In the genomic region with DNA sequence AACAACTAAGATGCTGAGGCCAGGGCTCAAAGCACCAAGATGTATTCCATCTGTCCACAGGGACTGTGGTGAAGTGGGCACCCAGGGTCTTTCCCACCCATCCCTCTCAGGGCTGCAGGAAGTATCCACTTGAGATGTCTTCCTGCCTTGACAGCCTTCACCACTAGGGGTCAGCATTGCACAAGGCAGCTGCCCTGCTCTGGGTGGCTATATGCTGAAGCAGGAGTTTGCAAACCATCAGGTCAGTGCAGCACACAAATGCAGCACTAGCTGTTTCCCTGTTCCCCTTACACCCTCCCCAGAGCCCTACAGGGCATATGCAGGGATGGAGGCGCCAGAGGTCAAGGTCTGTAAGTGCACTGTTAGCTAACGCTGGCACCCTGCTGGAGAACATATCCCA, we compare ENCODE assay signal across 8 mouse cellular contexts.
DNase-seq lines count a peak whose midpoint lies in the region; ATAC-seq and TF ChIP-seq lines count a peak whose summit lies in the region.

No protein-coding gene starts in this region.

- H3K9me3 ChIP-seq in E14TG2a.4 (ENCODE audit: low read length) = no peaks in the 10 kb centered on the region
- H3K9me3 ChIP-seq in forebrain, embryonic 12.5 days = no peaks in the 10 kb centered on the region
- H3K9me3 ChIP-seq in heart, postnatal 0 days (replicated peaks; ENCODE audit: control insufficient read depth, low read length) = no peaks in the 10 kb centered on the region
- no peaks in the 10 kb centered on the region for H3K9me3 ChIP-seq in liver, embryonic 14.5 days (ENCODE audit: control insufficient read depth, low read length)
- no peaks in the 10 kb centered on the region for H3K9me3 ChIP-seq in neural tube, embryonic 12.5 days
- H3K9me3 ChIP-seq in stomach, embryonic 16.5 days (replicated peaks; ENCODE audit: control insufficient read depth, low read length) = no peaks in the 10 kb centered on the region

- H3K27ac ChIP-seq in forebrain, embryonic 12.5 days = no peak overlapping the region
- H3K27ac ChIP-seq in heart, postnatal 0 days (ENCODE audit: low read depth) = no peak overlapping the region
- no peak overlapping the region for H3K27ac ChIP-seq in liver, embryonic 14.5 days
- H3K27ac ChIP-seq in neural tube, embryonic 12.5 days = no peak overlapping the region
- H3K27ac ChIP-seq in stomach, embryonic 16.5 days (ENCODE audit: low read length) = no peak overlapping the region

- peaks cover 84% of the 10 kb centered on the region for H3K4me1 ChIP-seq in E14TG2a.4 (replicated peaks; ENCODE audit: low read depth, low read length)
- H3K4me1 ChIP-seq in forebrain, embryonic 12.5 days = peaks cover 8% of the 10 kb centered on the region
- H3K4me1 ChIP-seq in heart, postnatal 0 days (ENCODE audit: control insufficient read depth, insufficient read depth) = no peaks in the 10 kb centered on the region
- no peaks in the 10 kb centered on the region for H3K4me1 ChIP-seq in liver, embryonic 14.5 days (replicated peaks; ENCODE audit: control insufficient read depth in 2 of 2, insufficient read depth in 2 of 2, low read length in 1 of 2)
- H3K4me1 ChIP-seq in neural tube, embryonic 12.5 days = peaks cover 5% of the 10 kb centered on the region; the same call in 1 of the 2 replicates
- no peaks in the 10 kb centered on the region; the same call in 1 of the 2 replicates for H3K4me1 ChIP-seq in stomach, embryonic 16.5 days (ENCODE audit: control insufficient read depth, insufficient read depth, low read length)

- H3K4me2 ChIP-seq in forebrain, embryonic 12.5 days = no peak overlapping the region
- no peak overlapping the region for H3K4me2 ChIP-seq in heart, postnatal 0 days (ENCODE audit: low read depth, low read length)
- no peak overlapping the region for H3K4me2 ChIP-seq in liver, embryonic 14.5 days (ENCODE audit: low read depth)
- H3K4me2 ChIP-seq in neural tube, embryonic 12.5 days (replicated peaks) = no peak overlapping the region
- H3K4me2 ChIP-seq in stomach, embryonic 16.5 days (ENCODE audit: low read depth, low read length) = no peak overlapping the region

- H3K9ac ChIP-seq in forebrain, embryonic 12.5 days = no peak overlapping the region
- H3K9ac ChIP-seq in heart, postnatal 0 days (replicated peaks; ENCODE audit: low read depth, low read length) = no peak overlapping the region
- no peak overlapping the region for H3K9ac ChIP-seq in liver, embryonic 14.5 days (replicated peaks)
- H3K9ac ChIP-seq in neural tube, embryonic 12.5 days = no peak overlapping the region
- no peak overlapping the region for H3K9ac ChIP-seq in stomach, embryonic 16.5 days (ENCODE audit: low read length)

- 7% methylated on average over 2 of the region's 2 CpGs for WGBS in forebrain, embryonic 12.5 days
- 10% methylated on average over 2 of the region's 2 CpGs for WGBS in heart, postnatal 0 days
- WGBS in liver, embryonic 14.5 days (ENCODE audit: insufficient replicate concordance) = 28% methylated on average over 2 of the region's 2 CpGs
- WGBS in neural tube, embryonic 12.5 days = 4% methylated on average over 2 of the region's 2 CpGs
- 4% methylated on average over 2 of the region's 2 CpGs for WGBS in stomach, embryonic 16.5 days

- TF ChIP-seq EP300 in heart, postnatal 0 days (IDR thresholded peaks at IDR 0.05; ENCODE audit: low read depth) = no peak
- TF ChIP-seq EP300 in liver, embryonic 14.5 days (IDR thresholded peaks at IDR 0.05; ENCODE audit: low read depth) = no peak

- peak; percentile 98 for TF ChIP-seq CTCF in E14TG2a.4 (conservative IDR thresholded peaks at IDR 0.05; ENCODE audit: low read length)
- peak; percentile 100 for TF ChIP-seq CTCF in heart, postnatal 0 days (IDR thresholded peaks at IDR 0.05; ENCODE audit: low read depth)
- TF ChIP-seq CTCF in liver, embryonic 14.5 days (IDR thresholded peaks at IDR 0.05; ENCODE audit: low read depth) = peak; percentile 99

- DNase-seq in c-Kit-positive CD71-positive TER-119-positive erythroid progenitor cells, embryonic 14.5 days (ENCODE audit: low spot score) = peak; percentile 56
- peak; percentile 75 for DNase-seq in heart, postnatal 0 days (ENCODE audit: low spot score)
- DNase-seq in kidney, postnatal 36 days = peak; percentile 86 to 93
- DNase-seq in liver, embryonic 14.5 days (ENCODE audit: low read depth in 3 of 3, low spot score in 3 of 3) = peak; percentile 34 to 48 (median 40)

- H3K36me3 ChIP-seq in E14TG2a.4 (ENCODE audit: insufficient read depth, low read length) = peaks cover 90% of the 10 kb centered on the region
- H3K36me3 ChIP-seq in forebrain, embryonic 12.5 days (replicated peaks) = peaks cover 22% of the 10 kb centered on the region
- no peaks in the 10 kb centered on the region for H3K36me3 ChIP-seq in heart, postnatal 0 days (replicated peaks; ENCODE audit: control insufficient read depth, insufficient read depth, low read length)
- H3K36me3 ChIP-seq in liver, embryonic 14.5 days (replicated peaks; ENCODE audit: control insufficient read depth, insufficient read depth, low read depth) = no peaks in the 10 kb centered on the region
- H3K36me3 ChIP-seq in neural tube, embryonic 12.5 days = peaks cover 8% of the 10 kb centered on the region; the same call in 1 of the 2 replicates
- H3K36me3 ChIP-seq in stomach, embryonic 16.5 days (ENCODE audit: control insufficient read depth, insufficient read depth, low read length) = no peaks in the 10 kb centered on the region

- H3K27me3 ChIP-seq in E14TG2a.4 (ENCODE audit: insufficient read depth, low read length) = no peaks in the 10 kb centered on the region
- no peaks in the 10 kb centered on the region for H3K27me3 ChIP-seq in forebrain, embryonic 12.5 days
- H3K27me3 ChIP-seq in heart, postnatal 0 days (ENCODE audit: control insufficient read depth, insufficient read depth, low read length) = no peaks in the 10 kb centered on the region
- no peaks in the 10 kb centered on the region for H3K27me3 ChIP-seq in liver, embryonic 14.5 days (ENCODE audit: control insufficient read depth, insufficient read depth, low read length)
- H3K27me3 ChIP-seq in neural tube, embryonic 12.5 days (replicated peaks) = no peaks in the 10 kb centered on the region
- H3K27me3 ChIP-seq in stomach, embryonic 16.5 days (ENCODE audit: control insufficient read depth, insufficient read depth, low read length) = no peaks in the 10 kb centered on the region

- ATAC-seq in forebrain, embryonic 12.5 days (ENCODE audit: low FRiP score) = peak; percentile 84
- peak; percentile 65 for ATAC-seq in heart, postnatal 0 days (ENCODE audit: insufficient read depth, low read depth)
- ATAC-seq in liver, embryonic 14.5 days (ENCODE audit: insufficient read depth) = peak; percentile 50; the same call in 1 of the 2 replicates
- peak; percentile 70 for ATAC-seq in neural tube, embryonic 12.5 days (ENCODE audit: low FRiP score, low read depth)
- peak; percentile 64; the same call in 1 of the 2 replicates for ATAC-seq in stomach, embryonic 16.5 days (ENCODE audit: insufficient read depth, low FRiP score)

- peak overlapping the region; percentile 27 for H3K4me3 ChIP-seq in E14TG2a.4 (replicated peaks; ENCODE audit: low read length)
- H3K4me3 ChIP-seq in forebrain, embryonic 12.5 days (replicated peaks) = no peak overlapping the region
- no peak overlapping the region for H3K4me3 ChIP-seq in heart, postnatal 0 days (ENCODE audit: low read depth, low read length)
- no peak overlapping the region for H3K4me3 ChIP-seq in liver, embryonic 14.5 days (ENCODE audit: insufficient read depth in 1 of 2, low read depth in 2 of 2, low read length in 2 of 2)
- no peak overlapping the region for H3K4me3 ChIP-seq in neural tube, embryonic 12.5 days
- no peak overlapping the region for H3K4me3 ChIP-seq in stomach, embryonic 16.5 days (replicated peaks; ENCODE audit: low read length)
